Comparison of ENCODE assay signal across 16 mouse cellular contexts in genomic region chr8:107833481-107833880, GRCm38 (mm10).
"Had no signal": no experiment of that assay in that cellular context is flagged by ENCODE, and none has a peak within 500 bp of the region (broad histone marks: within the 10 kb centered on the region; RNA-seq: fewer than 3 reads in every experiment).

No protein-coding gene starts in this region.

- H3K4me3 ChIP-seq: layer of hippocampus, adult 2 months; left cerebral cortex, adult 2 months; limb, embryonic 12.5 days; limb, embryonic 15.5 days; midbrain, embryonic 12.5 days had no signal

- H3K4me2 ChIP-seq: limb, embryonic 12.5 days; limb, embryonic 15.5 days; liver, embryonic 11.5 days; lung, embryonic 14.5 days; midbrain, embryonic 12.5 days had no signal

- H3K36me3 ChIP-seq: limb, embryonic 12.5 days; limb, embryonic 15.5 days; midbrain, embryonic 12.5 days had no signal

- ATAC-seq: liver, postnatal 0 days; lung, postnatal 0 days had no signal

- H3K9me3 ChIP-seq: limb, embryonic 15.5 days; midbrain, embryonic 12.5 days had no signal

- DNase-seq: kidney, postnatal 25 days; layer of hippocampus, postnatal 36 days; liver, postnatal 0 days; lung, embryonic 14.5 days; thymus, adult 18-20 months; thymus, postnatal 36 days had no signal

- H3K4me1 ChIP-seq: limb, embryonic 12.5 days; limb, embryonic 15.5 days had no signal

- H3K27me3 ChIP-seq: limb, embryonic 12.5 days; limb, embryonic 15.5 days; midbrain, embryonic 12.5 days had no signal

- H3K27ac ChIP-seq: kidney, postnatal 0 days; layer of hippocampus, adult 2 months; left cerebral cortex, adult 2 months; limb, embryonic 12.5 days; limb, embryonic 15.5 days; liver, embryonic 14.5 days; macrophage; midbrain, embryonic 12.5 days had no signal

- H3K9ac ChIP-seq: limb, embryonic 12.5 days; limb, embryonic 15.5 days; liver, embryonic 14.5 days; liver, postnatal 0 days; lung, embryonic 14.5 days; midbrain, embryonic 12.5 days had no signal
